Mouse (Mus musculus) NIH3T3 (cell line): Measurements from ENCODE around the gene Ano3.
"Not testable (repeated sequence)": the region's sequence is repeated elsewhere in the genome, so short reads cannot be mapped to it uniquely, and the experiment has no call there.

Source experiments
- DNase-seq: peaks from one replicate; pipeline ENCODE4 v3.0.0-alpha.2; 2012; ENCODE audit warnings: low read depth

Gene Ano3

DNA sequence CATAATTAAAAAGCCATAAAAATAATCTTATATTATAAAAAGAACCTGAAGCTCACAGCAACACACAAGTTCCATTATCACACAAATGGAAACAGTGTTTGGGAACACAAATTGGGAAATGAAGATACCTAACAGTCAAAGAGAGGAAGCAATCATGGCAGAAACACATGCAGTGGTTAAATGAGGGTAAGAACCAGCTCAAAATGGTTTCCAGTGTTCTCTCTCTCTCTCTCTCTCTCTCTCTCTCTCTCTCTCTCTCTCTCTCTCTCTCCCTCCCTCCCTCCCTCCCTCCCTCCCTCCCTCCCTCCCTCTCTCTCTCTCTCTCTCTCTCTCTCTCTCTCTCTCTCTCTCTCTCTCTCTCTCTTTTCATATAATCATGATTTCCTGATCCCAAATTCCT lies at the start of gene Ano3:
TSS of gene Ano3 (minus strand) at position 101 of the 400 bp plus-strand sequence.
- DNase-seq, result not testable (repeated sequence)

DNA sequence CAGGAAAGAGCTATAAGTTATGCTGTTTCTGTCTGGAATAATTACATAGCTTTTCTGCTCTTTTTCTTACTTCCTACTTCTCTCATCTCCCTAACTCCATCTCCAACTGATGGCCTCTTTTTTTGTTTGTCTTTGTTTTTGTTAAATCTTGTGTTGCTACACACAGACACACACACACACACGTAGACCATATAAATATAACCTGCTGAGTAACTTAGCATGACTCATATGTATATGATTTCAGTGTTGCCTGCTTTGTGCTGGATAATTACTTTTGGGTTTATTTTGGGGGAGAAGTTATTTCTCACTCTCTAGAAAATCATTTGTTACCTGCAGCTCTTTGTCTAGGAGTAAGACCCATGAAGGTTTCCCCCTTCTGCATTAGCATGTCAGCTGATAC lies 39.3 kb upstream of the Ano3 start:
- no peak for DNase-seq

DNA sequence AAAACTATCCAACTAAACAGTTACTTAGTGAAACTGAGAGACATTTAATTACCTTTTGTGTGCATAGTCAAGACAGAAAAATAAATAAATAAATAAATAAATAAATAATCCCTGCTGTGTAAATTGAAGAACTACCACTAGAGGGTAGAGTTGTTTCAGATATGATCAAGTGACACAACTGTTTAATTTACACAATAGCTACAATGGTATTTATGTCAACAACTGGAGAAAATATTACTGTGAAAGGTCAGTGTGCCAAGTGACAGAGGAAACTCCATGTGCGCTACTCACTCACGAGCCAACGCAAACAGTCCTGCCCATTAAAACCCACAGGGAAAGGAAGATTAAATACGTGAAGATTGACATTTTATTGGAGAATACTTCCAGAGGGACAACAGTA lies 38.8 kb upstream of the Ano3 start:
- peak; percentile 2 for DNase-seq

DNA sequence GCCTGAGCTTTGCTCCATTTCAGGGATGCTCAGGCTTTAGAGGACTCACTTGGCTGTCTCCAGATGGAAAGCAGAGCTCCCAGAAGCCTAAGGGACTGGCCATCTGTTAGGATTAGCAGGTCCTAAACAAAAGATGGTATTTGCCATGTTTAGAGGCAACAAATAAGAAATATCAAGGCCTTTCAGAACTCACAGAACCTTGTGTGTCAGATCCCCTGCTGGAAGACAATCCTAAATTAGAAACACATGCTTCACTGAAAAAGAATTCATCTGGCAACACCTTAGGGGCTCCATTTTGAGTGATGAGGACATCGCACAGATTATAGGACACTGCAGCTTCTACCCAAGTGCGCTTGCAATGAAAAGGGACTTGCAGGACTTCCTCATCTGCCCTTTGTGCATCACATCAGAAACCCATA lies 35.1 kb upstream of the Ano3 start:
- DNase-seq, result no peak

DNA sequence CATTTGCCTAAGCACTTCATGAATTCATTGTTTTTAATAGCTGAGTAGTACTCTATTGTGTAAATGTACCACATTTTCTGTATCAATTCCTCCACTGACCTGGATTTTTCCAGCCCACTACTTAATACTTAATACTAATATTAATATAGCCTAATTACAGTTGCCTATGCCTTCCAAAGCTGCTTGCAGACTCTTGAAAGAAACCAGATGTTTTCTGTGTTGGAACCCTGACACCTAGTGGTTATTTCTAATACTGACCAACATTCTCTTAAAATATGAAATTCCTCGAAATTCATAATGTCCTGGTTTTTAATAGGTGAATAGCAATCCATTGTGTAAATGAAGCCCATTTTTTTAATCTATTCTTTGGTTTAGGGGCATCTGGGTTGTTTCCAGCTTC lies 31.0 kb upstream of the Ano3 start:
- DNase-seq, result peak; percentile 57

DNA sequence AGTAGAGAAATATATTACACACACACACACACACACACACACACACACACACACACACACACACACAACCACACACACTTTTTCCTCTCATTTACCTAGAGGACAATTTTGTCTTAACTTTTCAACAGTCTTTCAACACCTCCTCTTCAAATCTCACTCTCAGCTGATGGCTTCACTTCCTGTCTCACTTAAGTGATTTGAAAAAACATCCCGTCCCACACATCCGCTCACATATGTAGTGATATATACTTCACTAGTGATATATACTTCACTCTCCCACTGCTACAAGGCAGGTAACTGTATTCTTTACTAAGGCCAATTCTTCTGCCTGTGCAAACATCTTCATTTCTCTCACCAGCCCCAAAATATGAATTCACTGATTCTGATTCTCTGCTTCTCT lies 28.9 kb upstream of the Ano3 start:
- DNase-seq, result no peak

DNA sequence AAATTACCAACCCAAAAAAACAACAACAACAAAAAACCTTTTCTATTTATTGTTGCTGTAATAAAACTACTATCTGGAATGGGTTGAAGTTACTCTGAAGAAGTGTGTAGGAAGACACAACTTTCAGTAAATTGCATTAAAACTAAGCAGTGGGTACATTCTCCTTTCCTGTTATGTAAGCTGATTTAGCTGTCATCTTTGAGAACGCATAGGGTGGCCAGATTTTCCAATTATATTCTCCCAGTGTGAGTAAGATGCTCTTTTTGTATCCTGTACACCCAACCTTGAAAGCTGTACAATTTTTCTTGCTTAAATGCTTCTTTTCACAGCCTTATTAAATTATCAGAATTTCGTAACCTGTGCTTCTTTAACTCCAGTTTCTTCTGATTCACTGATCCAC lies 26.1 kb upstream of the Ano3 start:
- DNase-seq, result no peak

DNA sequence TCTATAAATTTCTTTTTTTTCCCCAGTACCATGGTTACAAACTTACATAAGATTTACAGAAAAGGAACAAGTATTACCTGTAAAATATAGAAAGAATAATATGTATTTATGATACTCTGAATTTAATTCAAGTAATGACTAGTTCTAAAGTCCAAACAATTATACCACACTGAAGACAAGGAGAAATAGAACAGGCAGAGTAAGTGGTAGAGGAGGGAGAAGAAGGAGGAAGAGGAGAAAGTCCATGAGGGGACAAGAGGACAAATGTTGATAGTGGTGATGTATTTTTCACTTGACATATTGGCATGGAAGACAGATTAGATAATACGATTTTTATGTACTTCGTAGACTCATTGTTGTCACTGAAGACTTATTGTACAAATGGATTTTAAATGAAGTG lies 19.4 kb upstream of the Ano3 start:
- no peak for DNase-seq

DNA sequence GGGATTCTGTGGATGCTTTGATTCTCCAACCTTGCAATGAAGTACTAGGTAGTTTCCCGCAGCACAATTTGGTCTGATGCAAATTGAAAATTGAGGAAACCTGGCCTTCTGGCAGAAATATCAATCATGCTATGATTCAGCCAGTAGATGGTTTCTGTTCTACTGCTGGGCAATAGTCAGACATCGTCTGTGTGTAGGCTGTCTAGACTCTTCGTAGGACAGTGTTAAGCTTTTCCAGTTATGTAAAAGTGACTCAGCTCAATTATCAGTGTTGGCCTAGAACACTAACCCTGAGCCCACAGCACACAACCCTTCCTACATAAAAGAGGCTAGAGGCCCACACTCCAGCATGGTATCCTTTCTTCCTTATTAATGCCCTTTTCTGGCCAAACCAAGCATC lies 14.7 kb upstream of the Ano3 start:
- DNase-seq, result no peak

DNA sequence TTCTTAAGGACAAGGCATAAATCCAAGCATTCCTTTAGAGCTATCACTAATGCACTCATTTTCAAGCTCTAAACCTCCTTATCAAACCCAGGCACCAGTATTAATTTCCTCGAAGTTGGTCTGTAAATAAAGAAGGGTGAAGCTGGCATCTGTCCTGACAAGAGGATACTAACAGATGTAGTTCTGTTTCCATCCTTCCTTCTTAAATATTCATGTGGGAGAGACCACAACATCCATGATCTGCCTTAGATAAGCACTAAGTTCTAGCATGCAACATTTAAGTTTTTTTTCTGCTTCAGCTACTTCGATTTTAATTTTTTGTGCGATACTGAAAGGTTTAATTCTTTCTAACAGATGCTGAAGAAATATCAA lies 305 bp downstream of the Ano3 start:
- no peak for DNase-seq

DNA sequence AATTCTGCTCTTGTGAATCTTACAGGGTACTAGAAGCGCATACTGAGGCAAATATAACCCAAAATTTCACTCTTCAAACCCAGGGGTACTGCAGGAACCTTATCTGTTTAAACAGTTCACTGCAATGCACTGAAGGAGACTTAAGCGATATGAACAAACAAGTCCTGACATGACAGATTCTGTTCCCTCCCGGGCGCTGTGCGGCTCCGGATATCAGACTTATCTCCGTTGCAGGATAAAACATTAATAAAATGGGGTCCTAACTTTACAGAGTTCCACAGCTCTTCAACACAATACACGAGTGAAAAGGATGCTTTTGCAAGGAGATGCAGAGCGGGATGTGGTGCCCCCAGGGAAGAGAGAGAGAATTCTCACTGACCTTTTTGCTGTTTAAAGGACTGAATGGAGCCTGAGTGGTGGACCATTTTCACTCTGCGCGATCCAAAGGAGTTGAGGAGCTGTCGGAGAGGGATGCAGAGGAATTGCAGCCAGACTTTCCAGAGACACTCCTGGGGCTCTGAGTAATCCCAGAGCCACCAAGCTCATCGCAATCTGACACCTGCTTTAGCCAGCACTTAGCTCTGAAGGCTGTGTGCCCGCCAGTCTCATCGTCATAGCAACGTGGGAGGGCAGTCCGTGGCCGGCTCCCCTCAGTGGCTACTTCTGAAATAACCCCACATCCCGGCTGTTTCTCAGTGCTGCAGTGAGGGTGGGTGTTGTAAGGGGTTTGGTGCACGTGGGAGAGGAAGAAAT lies 868 bp downstream of the Ano3 start:
- peak; percentile 20 for DNase-seq

DNA sequence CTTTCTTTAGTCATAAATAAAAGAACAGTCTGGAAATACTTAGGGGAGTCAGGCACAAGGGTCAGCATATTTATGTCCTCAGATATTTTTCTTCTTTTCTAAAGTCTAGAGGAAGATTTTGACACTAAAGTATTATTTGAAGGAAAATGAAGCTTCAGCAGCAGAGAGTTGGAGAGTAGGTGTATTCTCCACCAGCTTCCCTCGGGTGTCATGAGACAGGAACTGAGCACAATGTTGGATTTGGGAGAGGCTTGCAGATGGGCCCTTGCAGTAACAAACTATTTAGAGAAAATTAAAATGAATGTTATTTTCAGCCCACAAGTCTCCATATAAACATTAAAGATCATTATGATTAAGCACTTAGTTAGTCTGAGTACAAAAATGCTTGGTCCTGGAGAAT lies 5.6 kb downstream of the Ano3 start:
- no peak for DNase-seq

DNA sequence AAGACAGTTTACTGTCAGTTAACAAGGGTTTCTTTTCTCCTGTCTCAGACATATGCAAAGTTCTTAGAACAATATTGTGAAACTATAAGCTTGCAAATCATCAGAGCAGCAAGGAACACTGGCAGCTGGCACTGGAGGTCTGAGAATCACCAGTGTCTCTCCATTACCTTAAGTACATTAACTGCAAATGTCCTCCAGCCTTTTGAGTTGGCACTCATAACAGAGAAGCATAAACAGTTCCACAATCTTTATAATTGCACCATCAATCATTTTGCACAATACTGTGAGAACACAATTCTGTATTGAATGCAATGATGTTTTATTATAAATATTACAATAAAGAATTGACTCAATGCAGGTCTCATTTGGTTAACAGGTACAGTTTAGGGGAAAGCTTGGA lies 15.0 kb downstream of the Ano3 start:
- no peak for DNase-seq

DNA sequence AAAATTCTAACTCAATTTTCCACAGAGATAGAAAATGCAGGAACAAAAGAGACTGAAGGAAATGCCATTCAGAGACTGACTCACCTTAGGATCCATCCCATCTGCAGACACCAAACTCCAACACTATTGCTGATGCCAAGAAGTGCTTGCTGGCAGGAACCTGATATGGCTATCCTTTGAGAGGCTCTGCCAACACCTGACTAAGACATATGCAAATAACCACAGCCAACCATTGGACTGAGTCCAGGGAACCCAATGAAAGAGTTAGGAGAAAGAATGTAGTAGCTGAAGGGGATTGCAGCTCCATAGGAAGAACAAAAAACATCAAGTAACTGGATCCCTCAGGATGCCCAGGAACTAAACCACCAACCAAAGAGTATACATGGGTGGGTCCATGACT lies 21.6 kb downstream of the Ano3 start:
- peak; percentile 20 for DNase-seq

DNA sequence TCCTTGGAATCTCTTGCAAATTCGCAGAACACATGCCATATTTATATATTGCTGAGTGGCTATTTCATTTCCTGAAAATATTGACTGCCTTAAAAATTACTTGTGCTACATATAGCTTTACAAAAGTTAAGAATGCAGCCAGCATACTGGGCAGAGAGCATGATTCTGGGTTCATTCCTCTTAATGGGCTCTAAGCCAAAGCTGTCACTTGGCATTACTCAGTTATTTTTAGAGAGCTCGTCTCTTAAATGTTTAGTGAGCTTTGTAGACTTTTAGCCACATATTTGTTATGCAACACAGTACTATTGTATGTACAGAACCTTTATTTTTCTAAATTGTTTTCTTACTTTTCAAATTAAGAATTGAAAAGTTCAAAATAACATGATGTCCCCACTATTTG lies 41.2 kb downstream of the Ano3 start:
- peak; percentile 2 for DNase-seq

DNA sequence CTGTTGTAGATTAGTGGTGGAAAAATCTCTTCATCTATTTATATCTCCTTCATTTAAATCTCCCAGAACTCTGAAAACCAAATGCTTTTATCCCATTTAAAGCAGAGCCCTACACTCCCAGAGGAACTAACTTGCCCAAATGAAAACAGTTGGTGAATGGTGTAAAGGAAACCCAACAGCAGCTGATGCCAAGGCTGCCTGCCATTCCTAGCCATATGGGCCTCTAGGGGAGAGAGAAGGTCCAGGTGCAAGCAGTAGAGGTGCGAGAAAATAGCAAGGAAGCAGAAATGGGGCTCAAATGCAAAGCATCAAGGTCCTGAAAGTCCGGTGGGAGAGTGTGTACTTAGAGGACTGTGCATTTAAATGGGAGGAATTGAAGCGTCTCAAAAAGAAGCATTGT lies 44.2 kb downstream of the Ano3 start:
- no peak for DNase-seq

DNA sequence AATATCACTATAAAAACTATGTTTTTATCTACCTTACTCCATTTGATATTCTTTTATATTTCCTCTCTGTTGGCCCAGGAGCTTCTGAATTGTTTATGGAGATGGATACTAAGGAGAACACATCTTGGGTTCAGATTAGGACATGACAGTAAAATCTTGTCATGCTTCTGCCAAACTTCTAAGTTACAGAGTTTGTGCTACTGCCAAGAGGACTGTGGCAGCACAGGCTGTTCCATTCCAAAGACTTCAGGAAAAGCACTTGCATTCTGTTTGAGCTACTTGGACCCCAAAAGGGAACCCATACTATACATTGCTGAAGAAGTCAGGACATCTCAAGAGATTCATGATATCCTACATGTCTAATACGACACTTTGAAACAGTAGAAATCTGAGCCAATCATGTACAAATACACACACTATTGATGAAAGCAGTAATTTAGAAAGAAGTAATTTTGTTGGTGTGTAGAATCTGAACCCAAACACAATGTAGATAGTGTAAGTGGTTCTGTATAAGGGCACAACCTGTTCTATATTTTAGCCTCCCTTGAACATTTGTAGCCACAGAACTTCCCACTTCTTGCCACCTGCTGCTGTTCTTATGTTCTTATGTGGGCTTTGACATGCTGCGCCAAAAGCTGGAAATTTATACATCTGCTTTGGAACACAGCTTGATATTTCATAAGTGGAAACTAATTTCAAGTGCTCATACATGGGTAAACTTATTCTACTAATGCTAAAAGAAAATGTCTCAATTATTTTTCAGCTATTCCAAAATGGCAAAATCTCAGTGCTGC lies 54.0 kb downstream of the Ano3 start:
- no peak for DNase-seq

DNA sequence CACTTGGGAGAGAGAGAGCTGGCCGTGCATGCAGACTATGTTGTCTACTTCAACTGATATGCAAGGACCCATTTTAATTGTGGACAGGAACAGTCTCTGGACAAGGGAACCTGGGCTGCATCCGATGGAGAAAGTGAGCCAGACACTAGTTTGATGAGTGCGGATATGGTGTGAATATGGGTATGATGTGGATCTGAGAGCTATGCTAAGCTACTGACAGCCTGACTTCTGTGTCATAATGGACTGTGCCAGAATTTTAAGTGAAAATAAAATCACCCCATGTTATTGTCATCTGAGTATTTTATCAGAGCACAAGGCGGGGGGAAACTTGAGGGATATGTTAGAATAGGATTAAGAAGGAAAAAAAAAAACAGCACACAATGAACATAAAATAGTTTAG lies 79.1 kb downstream of the Ano3 start:
- DNase-seq, result no peak

DNA sequence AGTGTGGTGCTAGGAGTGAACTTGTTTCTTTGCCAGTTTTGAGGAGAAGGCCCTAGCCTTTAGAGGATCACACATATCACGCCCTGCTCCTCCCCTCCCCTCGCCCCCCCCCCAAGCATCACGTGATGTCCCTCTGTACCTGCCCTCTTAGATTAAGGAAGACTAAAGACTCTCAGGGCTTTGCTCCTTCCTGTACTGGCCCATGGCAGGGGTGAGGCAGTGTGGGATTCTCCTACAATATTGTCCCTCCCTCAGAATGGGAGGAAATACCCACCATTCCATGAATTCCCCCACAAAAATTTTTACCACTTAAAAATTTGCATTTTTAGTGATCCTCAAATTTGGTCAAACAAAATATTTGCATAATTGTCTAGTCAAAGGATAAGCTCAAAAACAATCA lies 85.1 kb downstream of the Ano3 start:
- no peak for DNase-seq

DNA sequence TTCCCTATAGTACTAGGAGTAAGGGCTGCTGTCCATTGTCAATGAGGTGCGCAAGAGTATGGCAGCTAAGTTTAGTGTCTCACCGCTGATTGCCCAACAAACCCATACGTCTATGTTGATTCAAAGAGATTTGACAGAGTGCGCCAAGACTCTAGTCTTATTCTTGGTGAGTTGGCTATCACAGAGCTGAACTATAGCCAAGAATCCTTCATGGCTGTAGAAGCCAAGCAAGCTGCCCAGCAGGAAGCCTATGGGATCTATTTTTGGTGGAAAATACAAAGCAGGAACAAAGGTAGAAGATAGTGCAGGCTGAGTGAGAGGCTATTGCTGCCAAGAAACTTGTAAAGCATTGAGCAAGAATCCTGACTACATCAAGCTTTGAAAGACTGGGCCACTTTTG lies 87.3 kb downstream of the Ano3 start:
- no peak for DNase-seq

DNA sequence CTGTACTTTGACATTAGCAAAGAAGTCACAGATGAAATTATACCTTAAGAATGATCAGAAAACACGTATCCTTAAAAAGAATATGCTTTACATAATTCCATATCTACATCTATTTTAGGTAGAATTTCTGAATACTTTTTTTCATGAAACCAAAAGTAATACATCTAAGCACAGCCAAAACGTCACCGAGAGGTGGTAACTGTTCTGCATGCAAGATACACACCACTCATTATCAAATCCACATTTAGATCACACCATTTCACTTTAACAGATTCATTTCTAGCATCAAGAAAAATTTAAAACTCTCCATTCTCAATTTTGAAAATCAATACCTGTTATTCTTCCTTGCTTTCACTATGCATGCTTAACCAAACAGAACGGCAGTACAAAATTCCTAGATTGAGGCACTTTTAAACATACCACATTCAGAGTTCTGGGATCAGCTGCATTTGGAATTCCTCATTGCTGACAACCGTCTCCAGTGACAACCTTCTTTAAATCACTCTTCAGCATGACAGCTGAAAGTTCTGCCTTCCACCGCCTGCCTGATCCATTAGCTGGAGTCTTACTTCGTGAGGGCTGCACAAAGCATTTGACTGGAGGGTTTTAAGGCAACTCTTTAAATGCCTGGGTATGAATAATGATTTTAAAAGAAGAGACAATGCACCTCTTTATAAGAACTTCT lies 111.0 kb downstream of the Ano3 start:
- DNase-seq, result no peak

DNA sequence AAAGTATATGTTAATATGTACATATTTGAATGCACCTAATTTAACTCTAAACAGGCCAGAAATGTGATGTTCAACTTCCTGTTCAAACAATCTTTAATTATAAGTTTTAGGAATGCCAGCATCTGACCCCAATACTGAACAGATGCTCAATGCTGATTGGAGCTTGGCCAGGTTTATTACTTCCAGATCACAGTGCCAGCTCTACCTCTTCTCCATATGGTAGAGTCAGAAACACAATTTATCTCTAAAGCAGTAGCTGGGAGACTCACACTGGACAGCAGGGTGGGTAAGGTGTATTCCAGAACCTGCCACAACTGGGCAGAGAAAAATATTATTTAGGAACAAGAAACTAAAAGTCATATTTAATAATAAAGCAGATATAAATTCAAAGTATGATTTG lies 134.5 kb downstream of the Ano3 start:
- no peak for DNase-seq

DNA sequence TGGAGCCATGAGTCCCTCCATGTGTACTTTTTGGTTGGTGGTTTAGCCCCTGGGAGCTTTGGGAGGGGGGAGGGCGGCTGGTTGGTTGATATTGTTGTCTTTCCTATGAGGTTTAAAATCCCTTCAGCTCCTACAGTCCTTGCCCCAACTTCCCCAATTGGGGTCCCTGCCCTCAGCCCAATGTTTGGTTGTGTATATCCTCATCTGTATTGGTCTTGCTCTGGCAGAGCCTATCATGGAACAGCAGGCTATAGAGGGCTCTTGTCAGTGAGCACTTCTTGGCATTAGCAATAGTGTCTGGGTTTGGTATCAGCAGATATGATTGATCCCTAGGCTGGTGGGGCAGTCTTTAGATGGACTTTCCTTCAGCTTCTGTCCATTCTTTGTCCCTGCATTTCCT lies 135.8 kb downstream of the Ano3 start:
- no peak for DNase-seq
